Mouse (Mus musculus): ENCODE measurements at regions not wholly inside any gene's neighbourhood (a gene's known extent, or its start where the extent isn't known, plus 50 kb on each side); places are given as distances from the start of the nearest gene placed in this dataset.

- TF ChIP-seq E2F4 (IDR thresholded peaks at IDR 0.05; ENCODE audit: insufficient read depth) (no peak), POLR2A (IDR thresholded peaks at IDR 0.05; ENCODE audit: insufficient read length, low read depth) (no peak), CEBPB (IDR thresholded peaks at IDR 0.05; ENCODE audit: insufficient read depth, poor library complexity, severe bottlenecking) (no peak), USF1 (IDR thresholded peaks at IDR 0.05; ENCODE audit: low read depth) (peak; percentile 29), POLR2AphosphoS2 (IDR thresholded peaks at IDR 0.05; ENCODE audit: insufficient read length, low read depth) (no peak), SRF (IDR thresholded peaks at IDR 0.05; ENCODE audit: control insufficient read depth, insufficient read length, low read depth) (no peak), MAX (IDR thresholded peaks at IDR 0.05; ENCODE audit: low read depth) (no peak), MYOG (IDR thresholded peaks at IDR 0.05; ENCODE audit: control insufficient read depth in 1 of 3, insufficient read depth in 1 of 3, insufficient read length in 2 of 3, low read depth in 2 of 3) (no peak)
These were observed 250.0 kb upstream of the Prok2 start for GRCm38 (mm10) chr6:99976144-99976543.
